Mouse (Mus musculus) heart, postnatal 0 days (tissue): ENCODE measurements around the gene Bcam. TPM values are rescaled to one million over a fixed set of nuclear protein-coding genes. Genes with fewer than 3 reads are reported as not detected.

Source experiments
- ATAC-seq: fragments of 200-750 bp; cut with Nextera tagmentation; 2 replicates; pipeline ENCODE4 v1.8.0; 2017; ENCODE audit warnings: low read depth, moderate number of reproducible peaks, moderate library complexity; ENCODE audit not compliant: insufficient read depth
- DNase-seq: peaks from one replicate; pipeline ENCODE4 v3.0.0-alpha.2; 2016; ENCODE audit warnings: low spot score
- H3K27ac ChIP-seq: fragments of 300-500 bp; sonication (generic); 2 replicates; pipeline ENCODE4 v1.5.1; 2014; ENCODE audit warnings: low read depth, mild to moderate bottlenecking
- H3K27me3 ChIP-seq: fragments of 300-500 bp; sonication (generic); 2 replicates; pipeline ENCODE4 v1.6.1; 2014; ENCODE audit warnings: low read length, mixed read lengths; ENCODE audit not compliant: control insufficient read depth, insufficient read depth
- H3K36me3 ChIP-seq: fragments of 300-500 bp; sonication (generic); replicated peaks from 2 replicates; pipeline ENCODE4 v1.6.1; 2014; ENCODE audit warnings: low read length, mixed read lengths; ENCODE audit not compliant: control insufficient read depth, insufficient read depth
- H3K4me1 ChIP-seq: fragments of 300-500 bp; sonication (generic); 2 replicates; pipeline ENCODE4 v1.6.1; 2014; ENCODE audit warnings: antibody characterized with exemption; ENCODE audit not compliant: control insufficient read depth, insufficient read depth
- H3K4me2 ChIP-seq: fragments of 300-500 bp; sonication (generic); 2 replicates; pipeline ENCODE4 v1.6.1; 2014; ENCODE audit warnings: low read depth, mild to moderate bottlenecking, low read length, moderate library complexity
- H3K4me3 ChIP-seq: fragments of 300-500 bp; sonication (generic); 2 replicates; pipeline ENCODE4 v1.5.1; 2014; ENCODE audit warnings: low read depth, low read length
- H3K9ac ChIP-seq: fragments of 300-500 bp; sonication (generic); replicated peaks from 2 replicates; pipeline ENCODE4 v1.6.1; 2014; ENCODE audit warnings: low read depth, low read length, mixed read lengths
- H3K9me3 ChIP-seq: fragments of 300-500 bp; sonication (generic); replicated peaks from 2 replicates; pipeline ENCODE4 v1.6.1; 2016; ENCODE audit warnings: low read length; ENCODE audit not compliant: control insufficient read depth
- CTCF ChIP-seq: IDR thresholded peaks from 2 replicates; pipeline ENCODE4 v1.5.1; 2016; ENCODE audit warnings: antibody characterized with exemption, control low read depth, low read depth
- EP300 ChIP-seq: IDR thresholded peaks from 2 replicates; pipeline ENCODE4 v1.6.1; 2016; ENCODE audit warnings: antibody characterized with exemption, low read depth
- WGBS: fragments of 180-500 bp; shearing (Covaris S2); extraction: QIAGEN DNeasy Blood & Tissue Kit; methylation state at CpG from one replicate; pipeline ENCODE4 v1.1.7; 2014; 5-methylcytosine and 5-hydroxymethylcytosine counted together
- polyA plus RNA-seq: library from polyadenylated mRNA; unstranded; fragments of >200 nt; fragmentation: Nextera tagmentation; extraction: Ambion mirVana; gene quantifications from 2 replicates; pipeline ENCODE4 v1.2.1, GENCODE M21; 2015
- total RNA-seq: library from RNA; depleted of rRNA; stranded (reverse); fragments of >200 nt; gene quantifications from 2 replicates; pipeline ENCODE4 v1.2.3, GENCODE M21; 2014; ENCODE audit warnings: low replicate concordance

Bcam gene
- total and polyA plus RNA-seq, 2 experiments from 2014 or later: 293 to 697 TPM

GRCm38 (mm10) chr7:19738771-19739170 is 32.0 kb downstream of the Bcam start:
- Histone ChIP-seq H3K36me3 (peaks cover 46% of the 10 kb centered on the region), H3K9ac (no peak overlapping the region), H3K9me3 (no peaks in the 10 kb centered on the region), H3K4me3 (no peak overlapping the region), H3K27ac (no peak overlapping the region), H3K4me1 (no peaks in the 10 kb centered on the region), H3K27me3 (no peaks in the 10 kb centered on the region), H3K4me2 (no peak overlapping the region)
- WGBS: 90% methylated on average over 3 of the region's 3 CpGs
- ATAC-seq: no peak
- TF ChIP-seq CTCF (peak; percentile 31; the same call in 1 of the 2 replicates), EP300 (no peak)
- DNase-seq: no peak

- H3K9ac ChIP-seq: no peak overlapping the region
- no peaks in the 10 kb centered on the region for H3K27me3 ChIP-seq
- H3K4me3 ChIP-seq: no peak overlapping the region
- no peak for TF ChIP-seq EP300
- TF ChIP-seq CTCF: no peak
- H3K9me3 ChIP-seq: no peaks in the 10 kb centered on the region
- ATAC-seq (no peak), DNase-seq (no peak)
- no peak overlapping the region for H3K4me2 ChIP-seq
- 77% methylated on average over 16 of the region's 16 CpGs for WGBS
- no peak overlapping the region for H3K27ac ChIP-seq
- peaks cover 56% of the 10 kb centered on the region for H3K36me3 ChIP-seq
- H3K4me1 ChIP-seq: no peaks in the 10 kb centered on the region
These were observed 34.3 kb downstream of the Bcam start for GRCm38 (mm10) chr7:19736389-19737057.

DNA sequence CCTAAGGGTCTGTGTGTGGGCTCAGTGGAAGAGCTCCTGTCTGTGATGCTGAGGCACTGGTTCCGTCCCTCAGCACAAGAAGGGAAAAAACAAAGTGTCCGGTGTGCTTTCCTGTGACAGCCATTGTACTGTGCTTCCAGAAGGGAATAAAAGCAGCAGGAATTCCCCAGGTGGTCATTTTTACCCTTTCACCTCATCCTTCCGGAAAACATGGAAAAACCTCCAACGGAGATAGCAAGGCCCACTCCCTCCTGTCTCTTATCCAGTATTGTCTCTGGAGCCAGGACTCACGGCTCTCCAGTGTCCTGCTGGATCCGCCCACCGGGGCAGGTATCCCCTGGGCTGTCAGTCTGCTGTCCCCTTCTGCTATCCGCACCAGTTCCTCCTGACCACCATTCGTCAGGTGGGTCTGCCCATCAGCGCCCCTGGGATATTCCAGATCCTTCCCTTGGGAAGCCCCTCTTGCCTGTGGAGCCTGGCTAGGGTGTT is 36.6 kb downstream of the Bcam start:
- H3K4me2 ChIP-seq: no peak overlapping the region
- no peaks in the 10 kb centered on the region for H3K9me3 ChIP-seq
- H3K4me3 ChIP-seq: no peak overlapping the region
- DNase-seq (no peak), ATAC-seq (no peak)
- no peaks in the 10 kb centered on the region for H3K4me1 ChIP-seq
- peaks cover 73% of the 10 kb centered on the region for H3K36me3 ChIP-seq
- TF ChIP-seq EP300 (no peak), CTCF (no peak)
- no peaks in the 10 kb centered on the region for H3K27me3 ChIP-seq
- no peak overlapping the region for H3K27ac ChIP-seq
- no peak overlapping the region for H3K9ac ChIP-seq
- WGBS: 75% methylated on average over 10 of the region's 10 CpGs

DNA sequence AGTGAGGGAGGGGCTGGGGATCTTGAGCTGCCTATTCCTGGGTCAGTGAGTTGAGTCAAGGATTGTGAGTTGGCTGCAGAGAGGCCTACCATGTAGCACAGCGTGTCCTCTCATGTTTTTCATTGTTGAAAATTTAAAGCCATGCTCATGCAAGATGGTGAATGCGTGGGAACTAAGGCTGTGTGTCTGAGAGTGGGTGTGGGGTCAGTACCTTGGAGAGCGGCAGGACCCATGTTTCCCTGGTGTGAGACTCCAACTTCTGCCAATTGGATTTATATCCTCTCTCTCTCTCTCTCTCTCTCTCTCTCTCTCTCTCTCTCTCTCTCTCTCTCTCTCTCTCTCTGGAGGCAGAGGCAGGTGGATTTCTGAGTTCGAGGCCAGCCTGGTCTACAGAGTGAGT is 44.3 kb downstream of the Bcam start:
- H3K9ac ChIP-seq: no peak overlapping the region
- 92% methylated on average over 4 of the region's 4 CpGs for WGBS
- no peak overlapping the region for H3K4me2 ChIP-seq
- ATAC-seq: no peak
- peaks cover 76% of the 10 kb centered on the region for H3K36me3 ChIP-seq
- H3K27me3 ChIP-seq: no peaks in the 10 kb centered on the region
- no peak for DNase-seq
- TF ChIP-seq EP300: no peak
- no peak for TF ChIP-seq CTCF
- H3K4me3 ChIP-seq: no peak overlapping the region
- H3K4me1 ChIP-seq: no peaks in the 10 kb centered on the region
- H3K9me3 ChIP-seq: no peaks in the 10 kb centered on the region
- H3K27ac ChIP-seq: no peak overlapping the region

DNA sequence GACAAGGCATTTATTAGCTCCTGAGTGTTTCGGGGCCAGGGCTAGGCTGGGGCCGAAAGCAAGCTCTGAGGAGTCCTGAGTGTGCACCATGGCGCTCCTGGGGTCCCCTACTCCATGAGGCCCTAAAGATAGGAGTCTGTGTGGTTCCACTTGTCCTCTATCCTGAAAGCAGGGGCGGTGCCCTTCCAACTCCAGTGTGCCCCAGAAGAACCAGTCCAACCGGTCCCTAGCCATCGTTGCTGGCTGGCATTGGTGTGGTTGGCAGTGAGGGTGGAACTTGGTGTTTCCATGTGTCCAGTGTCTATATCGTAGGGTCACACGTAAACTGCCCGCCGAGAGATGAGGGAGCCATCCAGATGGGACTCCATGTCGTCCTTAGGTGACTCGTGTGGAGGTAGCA is 46.6 kb downstream of the Bcam start:
- Histone ChIP-seq H3K4me2 (no peak overlapping the region), H3K9me3 (peaks cover 11% of the 10 kb centered on the region; the same call in 1 of the 2 replicates), H3K36me3 (peaks cover 59% of the 10 kb centered on the region), H3K27me3 (no peaks in the 10 kb centered on the region), H3K9ac (no peak overlapping the region), H3K4me1 (no peaks in the 10 kb centered on the region), H3K27ac (no peak overlapping the region), H3K4me3 (no peak overlapping the region)
- TF ChIP-seq EP300 (no peak), CTCF (no peak)
- DNase-seq (no peak), ATAC-seq (no peak)
- 92% methylated on average over 12 of the region's 12 CpGs for WGBS
